Mouse (Mus musculus) limb, embryonic 11.5 days (tissue): ENCODE measurements around the gene Tet2. TPM values are rescaled to one million over a fixed set of nuclear protein-coding genes. Genes with fewer than 3 reads are reported as not detected.

Source experiments
- ATAC-seq: fragments of 200-750 bp; cut with Nextera tagmentation; 2 replicates; pipeline ENCODE4 v1.8.0; 2017; ENCODE audit warnings: low read depth; ENCODE audit not compliant: insufficient number of reproducible peaks, low FRiP score, low TSS enrichment
- DNase-seq: peaks from one replicate; pipeline ENCODE4 v3.0.0-alpha.2; 2015; ENCODE audit warnings: low spot score
- H3K27ac ChIP-seq: fragments of 300-500 bp; sonication (generic); replicated peaks from 2 replicates; pipeline ENCODE4 v1.5.1; 2014; ENCODE audit warnings: low read depth, mild to moderate bottlenecking, low read length
- H3K27me3 ChIP-seq: fragments of 300-500 bp; sonication (generic); 2 replicates; pipeline ENCODE4 v1.6.1; 2014; ENCODE audit warnings: mild to moderate bottlenecking, low read length, mixed read lengths; ENCODE audit not compliant: control insufficient read depth, insufficient read depth
- H3K36me3 ChIP-seq: fragments of 300-500 bp; sonication (generic); 2 replicates; pipeline ENCODE4 v1.6.1; 2014; ENCODE audit warnings: mild to moderate bottlenecking, low read length, moderate library complexity, mixed read lengths; ENCODE audit not compliant: control insufficient read depth, insufficient read depth
- H3K4me1 ChIP-seq: fragments of 300-500 bp; sonication (generic); 2 replicates; pipeline ENCODE4 v1.6.1; 2014; ENCODE audit warnings: low read length, mixed read lengths; ENCODE audit not compliant: control insufficient read depth, insufficient read depth
- H3K4me2 ChIP-seq: fragments of 300-500 bp; sonication (generic); 2 replicates; pipeline ENCODE4 v1.6.1; 2014; ENCODE audit warnings: low read depth, mild to moderate bottlenecking, moderate library complexity; ENCODE audit not compliant: severe bottlenecking
- H3K4me3 ChIP-seq: fragments of 300-500 bp; sonication (generic); 2 replicates; pipeline ENCODE4 v1.5.1; 2014; ENCODE audit warnings: low read depth, low read length
- H3K9ac ChIP-seq: fragments of 300-500 bp; sonication (generic); 2 replicates; pipeline ENCODE4 v1.6.1; 2014; ENCODE audit warnings: mild to moderate bottlenecking, low read length
- H3K9me3 ChIP-seq: fragments of 300-500 bp; sonication (generic); 2 replicates; pipeline ENCODE4 v1.6.1; 2016; ENCODE audit warnings: low read length; ENCODE audit not compliant: control insufficient read depth
- WGBS: fragments of 180-500 bp; shearing (Covaris S2); extraction: QIAGEN DNeasy Blood & Tissue Kit; methylation state at CpG from one replicate; pipeline ENCODE4 v1.1.7; 2014; 5-methylcytosine and 5-hydroxymethylcytosine counted together
- polyA plus RNA-seq: library from polyadenylated mRNA; unstranded; fragments of >200 nt; fragmentation: Nextera tagmentation; extraction: Ambion mirVana; gene quantifications from 2 replicates; pipeline ENCODE4 v1.2.1, GENCODE M21; 2014

The Tet2 gene
- polyA plus RNA-seq, 1 experiment from 2014 or later: 12.7 TPM

GRCm38 (mm10) chr3:133523191-133523590 lies 21.7 kb downstream of the Tet2 start:
- no peak overlapping the region for H3K27ac ChIP-seq
- H3K4me3 ChIP-seq: no peak overlapping the region
- H3K9ac ChIP-seq: no peak overlapping the region
- H3K36me3 ChIP-seq: no peaks in the 10 kb centered on the region
- no peaks in the 10 kb centered on the region for H3K4me1 ChIP-seq
- no peak overlapping the region for H3K4me2 ChIP-seq
- 92% methylated on average over 6 of the region's 6 CpGs for WGBS
- no peaks in the 10 kb centered on the region for H3K9me3 ChIP-seq
- no peak for DNase-seq
- no peaks in the 10 kb centered on the region for H3K27me3 ChIP-seq
- ATAC-seq: no peak

GRCm38 (mm10) chr3:133522289-133522688 lies 22.6 kb downstream of the Tet2 start:
- Histone ChIP-seq H3K9me3 (no peaks in the 10 kb centered on the region), H3K4me2 (no peak overlapping the region), H3K36me3 (no peaks in the 10 kb centered on the region), H3K27me3 (no peaks in the 10 kb centered on the region), H3K27ac (no peak overlapping the region), H3K4me3 (no peak overlapping the region), H3K9ac (no peak overlapping the region), H3K4me1 (no peaks in the 10 kb centered on the region)
- WGBS: 86% methylated on average over 7 of the region's 7 CpGs
- DNase-seq (no peak), ATAC-seq (no peak)

GRCm38 (mm10) chr3:133518801-133519200 lies 26.1 kb downstream of the Tet2 start:
- Histone ChIP-seq H3K4me3 (no peak overlapping the region), H3K27ac (no peak overlapping the region), H3K4me2 (no peak overlapping the region), H3K27me3 (no peaks in the 10 kb centered on the region), H3K4me1 (no peaks in the 10 kb centered on the region), H3K9me3 (no peaks in the 10 kb centered on the region), H3K36me3 (no peaks in the 10 kb centered on the region), H3K9ac (no peak overlapping the region)
- DNase-seq: no peak
- WGBS: 87% methylated on average over 3 of the region's 3 CpGs
- no peak for ATAC-seq

GRCm38 (mm10) chr3:133518116-133518515 lies 26.8 kb downstream of the Tet2 start:
- WGBS: 87% methylated on average over 6 of the region's 6 CpGs
- H3K9me3 ChIP-seq: no peaks in the 10 kb centered on the region
- DNase-seq: no peak
- no peaks in the 10 kb centered on the region for H3K27me3 ChIP-seq
- H3K9ac ChIP-seq: no peak overlapping the region
- H3K27ac ChIP-seq: no peak overlapping the region
- no peaks in the 10 kb centered on the region for H3K4me1 ChIP-seq
- H3K4me2 ChIP-seq: no peak overlapping the region
- ATAC-seq: no peak
- H3K4me3 ChIP-seq: no peak overlapping the region
- H3K36me3 ChIP-seq: no peaks in the 10 kb centered on the region

GRCm38 (mm10) chr3:133517406-133517805 lies 27.5 kb downstream of the Tet2 start:
- Histone ChIP-seq H3K4me2 (no peak overlapping the region), H3K4me3 (no peak overlapping the region), H3K4me1 (no peaks in the 10 kb centered on the region), H3K27me3 (no peaks in the 10 kb centered on the region), H3K9ac (no peak overlapping the region), H3K36me3 (no peaks in the 10 kb centered on the region), H3K9me3 (no peaks in the 10 kb centered on the region), H3K27ac (no peak overlapping the region)
- no peak for DNase-seq
- WGBS: 91% methylated on average over 6 of the region's 6 CpGs
- no peak for ATAC-seq

GRCm38 (mm10) chr3:133516137-133516536 lies 28.8 kb downstream of the Tet2 start:
- Histone ChIP-seq H3K27me3 (no peaks in the 10 kb centered on the region), H3K4me2 (no peak overlapping the region), H3K9ac (no peak overlapping the region), H3K36me3 (no peaks in the 10 kb centered on the region; the same call in 1 of the 2 replicates), H3K27ac (no peak overlapping the region), H3K4me3 (no peak overlapping the region), H3K4me1 (no peaks in the 10 kb centered on the region), H3K9me3 (no peaks in the 10 kb centered on the region)
- DNase-seq: no peak
- ATAC-seq: no peak
- 94% methylated on average over 6 of the region's 6 CpGs for WGBS

- Histone ChIP-seq H3K9me3 (no peaks in the 10 kb centered on the region), H3K4me1 (no peaks in the 10 kb centered on the region), H3K4me3 (no peak overlapping the region), H3K36me3 (no peaks in the 10 kb centered on the region; the same call in 1 of the 2 replicates), H3K9ac (no peak overlapping the region), H3K27ac (no peak overlapping the region), H3K4me2 (no peak overlapping the region), H3K27me3 (no peaks in the 10 kb centered on the region)
- 94% methylated on average over 8 of the region's 8 CpGs for WGBS
- ATAC-seq (no peak), DNase-seq (no peak)
Observed at GRCm38 (mm10) chr3:133515204-133515969, 29.6 kb downstream of the Tet2 start.

GRCm38 (mm10) chr3:133514290-133514689 lies 30.6 kb downstream of the Tet2 start:
- no peak overlapping the region for H3K27ac ChIP-seq
- no peaks in the 10 kb centered on the region for H3K9me3 ChIP-seq
- no peak overlapping the region for H3K4me2 ChIP-seq
- no peak for DNase-seq
- no peaks in the 10 kb centered on the region for H3K4me1 ChIP-seq
- H3K27me3 ChIP-seq: no peaks in the 10 kb centered on the region
- H3K4me3 ChIP-seq: no peak overlapping the region
- 94% methylated on average over 12 of the region's 12 CpGs for WGBS
- H3K36me3 ChIP-seq: no peaks in the 10 kb centered on the region; the same call in 1 of the 2 replicates
- ATAC-seq: no peak
- H3K9ac ChIP-seq: no peak overlapping the region

- WGBS: 83% methylated on average over 7 of the region's 7 CpGs
- no peak for ATAC-seq
- Histone ChIP-seq H3K27ac (no peak overlapping the region), H3K4me1 (no peaks in the 10 kb centered on the region), H3K9me3 (no peaks in the 10 kb centered on the region), H3K27me3 (no peaks in the 10 kb centered on the region), H3K4me3 (no peak overlapping the region), H3K36me3 (no peaks in the 10 kb centered on the region; the same call in 1 of the 2 replicates), H3K9ac (no peak overlapping the region), H3K4me2 (no peak overlapping the region)
- DNase-seq: no peak
Observed at GRCm38 (mm10) chr3:133513475-133513874, 31.5 kb downstream of the Tet2 start.
